Mouse (Mus musculus): ENCODE measurements at regions not wholly inside any gene's neighbourhood (a gene's known extent, or its start where the extent isn't known, plus 50 kb on each side); places are given as distances from the start of the nearest gene placed in this dataset.

DNA sequence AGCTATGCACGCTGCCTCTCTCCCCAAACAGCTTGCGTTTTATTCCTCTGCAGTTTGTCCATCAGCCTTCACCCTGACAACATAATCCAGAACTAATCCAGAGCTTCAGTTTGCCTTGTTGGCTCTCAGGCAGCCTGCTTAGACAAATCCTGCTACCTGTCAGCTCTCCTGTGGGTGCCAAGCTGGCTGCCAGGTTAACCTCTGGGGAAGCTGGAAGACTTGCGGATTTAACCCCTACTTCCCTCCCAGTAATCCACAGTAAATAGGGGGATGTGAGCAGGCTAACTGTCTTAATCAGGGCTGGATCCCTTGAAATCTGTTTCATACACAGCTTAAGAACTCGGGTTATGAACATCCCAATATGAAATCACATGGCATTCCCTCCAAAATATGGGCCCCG lies 334.3 kb upstream of the Fam241a start:
- Histone ChIP-seq H3K9me3 (ENCODE audit: low read length) (no peaks in the 10 kb centered on the region), H3K4me1 (replicated peaks; ENCODE audit: low read depth, low read length) (no peaks in the 10 kb centered on the region), H3K36me3 (ENCODE audit: insufficient read depth, low read length) (no peaks in the 10 kb centered on the region), H3K4me3 (replicated peaks; ENCODE audit: low read length) (no peak overlapping the region), H3K27me3 (ENCODE audit: insufficient read depth, low read length) (no peaks in the 10 kb centered on the region)
- TF ChIP-seq POU5F1 (IDR thresholded peaks at IDR 0.05; ENCODE audit: borderline replicate concordance, low read length) (no peak), NANOG (IDR thresholded peaks at IDR 0.05; ENCODE audit: borderline replicate concordance, low read length) (no peak), CTCF (conservative IDR thresholded peaks at IDR 0.05; ENCODE audit: low read length) (no peak)

DNA sequence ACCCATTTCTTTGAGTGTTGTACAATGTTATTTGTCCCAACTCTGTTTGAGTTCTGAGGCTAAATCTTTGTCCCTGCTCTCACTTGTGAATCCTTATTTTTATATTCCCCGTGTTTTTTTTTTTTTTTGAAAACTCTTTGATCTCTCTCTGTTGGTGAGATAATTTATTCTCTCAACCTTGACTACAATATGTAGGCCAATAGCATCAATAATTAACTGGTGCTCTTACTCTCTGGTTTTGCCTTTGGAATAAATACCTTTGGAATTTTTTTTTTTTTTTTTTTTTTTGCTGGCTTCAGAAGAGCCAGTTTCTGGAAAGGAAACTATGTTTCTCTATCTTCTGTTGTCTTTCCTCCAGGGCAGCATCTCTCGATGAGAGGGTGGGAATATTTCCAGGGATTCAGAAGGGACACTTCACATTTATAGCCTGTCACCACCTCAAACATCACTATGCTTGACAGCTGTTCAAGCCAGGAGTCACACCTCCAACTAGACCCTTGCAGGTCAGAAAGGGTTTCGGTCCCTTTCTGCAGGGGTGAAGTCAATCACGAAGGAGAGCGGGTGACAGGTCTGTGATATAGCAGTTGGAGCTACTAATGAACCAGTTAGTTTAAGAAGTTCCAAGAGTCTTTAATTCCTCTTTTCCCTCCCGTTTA lies 330.9 kb upstream of the Fam241a start:
- Histone ChIP-seq H3K36me3 (ENCODE audit: insufficient read depth, low read length) (no peaks in the 10 kb centered on the region), H3K9me3 (ENCODE audit: low read length) (no peaks in the 10 kb centered on the region), H3K4me1 (replicated peaks; ENCODE audit: low read depth, low read length) (no peaks in the 10 kb centered on the region), H3K4me3 (replicated peaks; ENCODE audit: low read length) (no peak overlapping the region), H3K27me3 (ENCODE audit: insufficient read depth, low read length) (no peaks in the 10 kb centered on the region)
- TF ChIP-seq NANOG (IDR thresholded peaks at IDR 0.05; ENCODE audit: borderline replicate concordance, low read length) = no peak

DNA sequence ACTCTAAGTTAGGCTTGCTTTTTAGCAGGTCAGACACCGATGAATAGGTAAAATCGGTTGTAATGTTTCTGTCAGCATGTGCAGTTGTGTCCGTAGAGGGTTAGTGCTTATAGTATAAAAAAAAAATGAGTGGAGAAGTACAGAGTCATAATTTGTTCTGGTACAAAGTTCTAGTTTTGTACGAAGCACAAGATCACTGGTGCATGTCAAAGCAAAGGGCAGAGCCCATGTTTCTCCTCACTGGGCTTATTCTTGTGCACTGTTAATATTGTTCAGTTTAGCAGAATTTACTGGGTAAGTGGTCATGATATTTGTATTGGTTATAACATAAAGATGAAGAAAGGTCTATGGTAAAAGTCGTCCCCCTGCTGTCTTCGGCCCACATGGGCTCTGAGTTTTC lies 330.4 kb upstream of the Fam241a start:
- Histone ChIP-seq H3K36me3 (ENCODE audit: insufficient read depth, low read length) (no peaks in the 10 kb centered on the region), H3K9me3 (ENCODE audit: low read length) (no peaks in the 10 kb centered on the region), H3K4me1 (replicated peaks; ENCODE audit: low read depth, low read length) (no peaks in the 10 kb centered on the region), H3K4me3 (replicated peaks; ENCODE audit: low read length) (no peak overlapping the region), H3K27me3 (ENCODE audit: insufficient read depth, low read length) (no peaks in the 10 kb centered on the region)
- TF ChIP-seq CTCF (conservative IDR thresholded peaks at IDR 0.05; ENCODE audit: low read length) (no peak), POU5F1 (IDR thresholded peaks at IDR 0.05; ENCODE audit: borderline replicate concordance, low read length) (no peak), NANOG (IDR thresholded peaks at IDR 0.05; ENCODE audit: borderline replicate concordance, low read length) (no peak)

DNA sequence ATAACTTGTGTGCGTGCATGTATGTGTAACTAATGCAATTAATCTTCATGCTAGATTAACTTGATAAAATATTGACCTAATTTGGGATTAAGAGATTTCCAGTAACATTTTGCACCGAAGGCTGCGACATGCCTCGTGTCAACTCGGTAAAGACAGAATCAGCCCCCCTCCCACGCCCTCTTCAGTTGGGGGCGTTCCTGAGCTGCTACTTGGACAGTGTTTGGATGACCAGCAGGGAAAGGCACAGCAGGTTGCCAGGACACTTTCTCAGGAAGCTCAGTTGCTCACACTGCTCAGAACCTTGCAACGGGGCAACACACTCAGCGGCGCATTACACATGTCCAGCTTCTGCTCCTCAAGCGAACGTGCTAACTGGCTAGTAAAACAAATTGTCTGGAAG lies 326.2 kb upstream of the Fam241a start:
- H3K27me3 ChIP-seq (ENCODE audit: insufficient read depth, low read length) = no peaks in the 10 kb centered on the region
- peaks cover 5% of the 10 kb centered on the region; the same call in 1 of the 2 replicates for H3K9me3 ChIP-seq (ENCODE audit: low read length)
- TF ChIP-seq POU5F1 (IDR thresholded peaks at IDR 0.05; ENCODE audit: borderline replicate concordance, low read length) (no peak), CTCF (conservative IDR thresholded peaks at IDR 0.05; ENCODE audit: low read length) (no peak), NANOG (IDR thresholded peaks at IDR 0.05; ENCODE audit: borderline replicate concordance, low read length) (no peak)
- H3K4me1 ChIP-seq (replicated peaks; ENCODE audit: low read depth, low read length) = no peaks in the 10 kb centered on the region
- H3K36me3 ChIP-seq (ENCODE audit: insufficient read depth, low read length) = no peaks in the 10 kb centered on the region
- H3K4me3 ChIP-seq (replicated peaks; ENCODE audit: low read length) = no peak overlapping the region

DNA sequence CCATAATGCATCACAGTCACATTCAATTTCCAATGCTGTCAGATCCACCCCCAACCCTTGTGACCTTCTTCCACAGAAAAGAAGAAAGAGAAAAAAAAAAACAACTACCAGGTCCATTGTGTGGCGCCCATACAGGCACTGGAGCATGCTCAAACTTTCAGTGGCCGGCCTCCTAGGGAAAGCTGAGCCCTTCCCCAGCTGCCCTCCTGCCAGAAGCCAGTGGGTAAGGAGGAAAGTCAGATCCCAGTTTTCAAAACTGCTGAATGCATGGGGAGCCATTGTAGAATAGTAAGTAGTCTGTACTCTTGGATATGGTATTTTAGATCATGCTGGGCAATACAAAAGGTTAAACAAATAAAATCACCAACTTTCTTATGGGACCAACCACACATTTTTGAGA lies 325.5 kb upstream of the Fam241a start:
- no peak for TF ChIP-seq POU5F1 (IDR thresholded peaks at IDR 0.05; ENCODE audit: borderline replicate concordance, low read length)
- TF ChIP-seq NANOG (IDR thresholded peaks at IDR 0.05; ENCODE audit: borderline replicate concordance, low read length) = no peak
- no peak for TF ChIP-seq CTCF (conservative IDR thresholded peaks at IDR 0.05; ENCODE audit: low read length)
- H3K36me3 ChIP-seq (ENCODE audit: insufficient read depth, low read length) = no peaks in the 10 kb centered on the region
- H3K9me3 ChIP-seq (ENCODE audit: low read length) = peaks cover 5% of the 10 kb centered on the region; the same call in 1 of the 2 replicates
- no peak overlapping the region for H3K4me3 ChIP-seq (replicated peaks; ENCODE audit: low read length)
- H3K27me3 ChIP-seq (ENCODE audit: insufficient read depth, low read length) = no peaks in the 10 kb centered on the region
- no peaks in the 10 kb centered on the region for H3K4me1 ChIP-seq (replicated peaks; ENCODE audit: low read depth, low read length)

DNA sequence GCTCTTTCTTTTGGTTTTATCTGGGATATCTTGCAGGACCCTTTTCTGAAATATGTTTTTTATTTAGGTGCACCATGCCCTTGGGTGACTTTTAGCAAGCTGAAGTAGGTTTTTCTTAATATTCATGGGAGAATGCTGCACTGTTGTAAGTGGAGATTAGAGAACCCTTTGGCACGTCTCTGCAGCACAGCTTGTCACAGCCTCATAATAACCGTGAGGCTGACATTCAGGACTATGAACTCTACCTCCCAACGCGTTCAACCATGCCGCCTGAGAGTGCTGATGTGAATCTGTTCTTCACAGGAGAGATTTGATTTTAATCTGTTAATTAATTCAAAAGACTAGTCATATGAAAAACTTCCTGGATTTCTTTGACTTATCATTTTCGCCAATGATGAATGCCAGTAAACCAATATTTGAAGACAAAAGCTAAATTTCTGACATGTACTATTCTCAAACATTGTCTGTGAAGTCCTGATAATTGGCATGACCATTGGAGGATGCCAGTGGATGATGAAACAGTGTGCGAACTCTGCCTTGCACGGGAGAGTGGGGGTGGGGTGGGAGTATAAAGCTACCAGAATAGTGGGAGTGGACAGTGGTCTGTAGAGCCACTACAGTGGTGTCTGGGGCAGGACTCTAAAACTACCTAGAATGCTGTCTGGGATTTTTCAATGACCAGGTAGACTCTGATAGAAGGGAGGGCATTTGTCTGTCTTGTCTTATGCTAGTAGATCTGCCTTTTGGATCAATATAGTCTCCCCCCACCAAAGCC lies 324.8 kb upstream of the Fam241a start:
- no peaks in the 10 kb centered on the region for H3K27me3 ChIP-seq (ENCODE audit: insufficient read depth, low read length)
- no peaks in the 10 kb centered on the region for H3K36me3 ChIP-seq (ENCODE audit: insufficient read depth, low read length)
- TF ChIP-seq CTCF (conservative IDR thresholded peaks at IDR 0.05; ENCODE audit: low read length) = no peak
- TF ChIP-seq POU5F1 (IDR thresholded peaks at IDR 0.05; ENCODE audit: borderline replicate concordance, low read length) = no peak
- no peak overlapping the region for H3K4me3 ChIP-seq (replicated peaks; ENCODE audit: low read length)
- no peaks in the 10 kb centered on the region for H3K4me1 ChIP-seq (replicated peaks; ENCODE audit: low read depth, low read length)
- peaks cover 5% of the 10 kb centered on the region; the same call in 1 of the 2 replicates for H3K9me3 ChIP-seq (ENCODE audit: low read length)

DNA sequence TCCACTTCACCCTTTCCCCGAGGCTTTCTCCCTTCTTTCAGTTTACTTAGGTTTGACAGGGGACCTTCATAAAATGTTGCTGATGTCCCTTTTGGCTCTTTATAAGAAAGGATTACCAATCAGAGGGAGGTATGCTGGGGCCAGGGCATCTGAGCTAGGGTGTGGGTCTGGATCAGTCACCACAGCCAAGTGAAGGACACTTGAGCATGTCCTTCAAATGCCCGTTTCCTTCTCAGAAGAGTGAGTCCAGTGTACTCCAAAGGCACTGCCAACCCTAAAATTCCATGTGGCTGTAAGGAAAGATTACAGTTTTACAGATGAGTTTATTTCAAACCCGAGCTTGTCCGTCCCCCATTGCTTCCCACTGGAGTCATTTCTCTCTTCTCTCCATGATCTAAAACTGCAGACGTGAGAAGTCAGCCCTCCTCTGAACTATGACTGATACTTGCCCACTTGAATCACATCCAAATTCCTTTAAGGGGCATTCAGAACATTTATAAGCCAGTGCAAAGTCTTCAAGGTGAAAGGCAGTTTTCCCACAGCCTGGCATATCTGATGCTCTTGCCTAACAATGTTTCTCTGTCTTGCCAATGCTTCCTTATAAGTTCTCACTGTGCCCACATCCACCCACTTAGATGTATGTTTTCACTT lies 321.8 kb upstream of the Fam241a start:
- peaks cover 5% of the 10 kb centered on the region; the same call in 1 of the 2 replicates for H3K9me3 ChIP-seq (ENCODE audit: low read length)
- H3K4me1 ChIP-seq (replicated peaks; ENCODE audit: low read depth, low read length) = no peaks in the 10 kb centered on the region
- H3K36me3 ChIP-seq (ENCODE audit: insufficient read depth, low read length) = no peaks in the 10 kb centered on the region
- no peak overlapping the region for H3K4me3 ChIP-seq (replicated peaks; ENCODE audit: low read length)
- TF ChIP-seq NANOG (IDR thresholded peaks at IDR 0.05; ENCODE audit: borderline replicate concordance, low read length) (no peak), CTCF (conservative IDR thresholded peaks at IDR 0.05; ENCODE audit: low read length) (no peak), POU5F1 (IDR thresholded peaks at IDR 0.05; ENCODE audit: borderline replicate concordance, low read length) (no peak)
- H3K27me3 ChIP-seq (ENCODE audit: insufficient read depth, low read length) = no peaks in the 10 kb centered on the region

DNA sequence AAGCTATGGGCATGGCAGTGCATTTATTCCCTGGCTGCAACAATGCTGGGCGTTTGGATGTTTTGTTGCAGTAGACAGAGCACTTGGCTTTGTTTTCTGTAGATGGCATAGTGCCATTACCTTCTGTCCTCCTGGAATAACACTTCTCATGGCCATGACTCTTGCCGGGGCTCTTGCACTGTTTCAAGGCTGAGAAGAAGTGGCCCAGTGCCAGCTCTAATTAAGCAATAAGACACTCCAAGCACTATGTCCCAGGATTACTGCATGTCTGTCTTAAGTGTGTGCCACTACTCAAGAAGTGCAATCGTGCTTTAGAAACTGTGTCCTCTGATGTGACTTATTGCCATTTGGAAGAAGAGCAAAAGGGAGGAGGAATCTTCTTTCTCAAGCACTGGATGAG lies 316.1 kb upstream of the Fam241a start:
- no peak overlapping the region for H3K4me3 ChIP-seq (replicated peaks; ENCODE audit: low read length)
- H3K36me3 ChIP-seq (ENCODE audit: insufficient read depth, low read length) = no peaks in the 10 kb centered on the region
- no peaks in the 10 kb centered on the region for H3K4me1 ChIP-seq (replicated peaks; ENCODE audit: low read depth, low read length)
- no peaks in the 10 kb centered on the region for H3K27me3 ChIP-seq (ENCODE audit: insufficient read depth, low read length)
- no peak for TF ChIP-seq CTCF (conservative IDR thresholded peaks at IDR 0.05; ENCODE audit: low read length)
- TF ChIP-seq NANOG (IDR thresholded peaks at IDR 0.05; ENCODE audit: borderline replicate concordance, low read length) = no peak
- TF ChIP-seq POU5F1 (IDR thresholded peaks at IDR 0.05; ENCODE audit: borderline replicate concordance, low read length) = no peak
- peaks cover 17% of the 10 kb centered on the region for H3K9me3 ChIP-seq (ENCODE audit: low read length)
